Mouse (Mus musculus): ENCODE measurements around the gene Fkbpl. TPM values are rescaled to one million over a fixed set of nuclear protein-coding genes. Genes with fewer than 3 reads are reported as not detected.

Gene Fkbpl
- polyA plus RNA-seq, 1 experiment from 2014 or later: 11.5 TPM

GRCm38 (mm10) chr17:34605609-34606008 is 39.0 kb upstream of the Fkbpl start:
- Histone ChIP-seq H3K27ac (ENCODE audit: low read depth, low read length) (peak overlapping the region; percentile 86), H3K27me3 (ENCODE audit: control insufficient read depth, insufficient read depth, low read length) (no peaks in the 10 kb centered on the region), H3K9ac (replicated peaks; ENCODE audit: low read depth, low read length) (peak overlapping the region; percentile 96), H3K9me3 (ENCODE audit: control insufficient read depth, low read length) (no peaks in the 10 kb centered on the region), H3K4me3 (ENCODE audit: low read depth, low read length) (peak overlapping the region; percentile 90), H3K4me2 (ENCODE audit: low read depth, low read length) (peak overlapping the region; percentile 97), H3K4me1 (ENCODE audit: control insufficient read depth, insufficient read depth, low read length) (peaks cover 23% of the 10 kb centered on the region), H3K36me3 (ENCODE audit: control insufficient read depth, insufficient read depth, low read length) (peaks cover 5% of the 10 kb centered on the region; the same call in 1 of the 2 replicates)
- WGBS: 0% methylated on average over 28 of the region's 30 CpGs
- peak; percentile 42 for ATAC-seq (ENCODE audit: low read depth)

GRCm38 (mm10) chr17:34606186-34607039 is 38.2 kb upstream of the Fkbpl start:
- H3K4me1 ChIP-seq (ENCODE audit: control insufficient read depth, insufficient read depth, low read length): peaks cover 23% of the 10 kb centered on the region
- WGBS: 18% methylated on average over 32 of the region's 32 CpGs

GRCm38 (mm10) chr17:34607997-34608396 is 36.6 kb upstream of the Fkbpl start:
- no peak overlapping the region for H3K9ac ChIP-seq (replicated peaks; ENCODE audit: low read depth, low read length)
- no peaks in the 10 kb centered on the region for H3K27me3 ChIP-seq (ENCODE audit: control insufficient read depth, insufficient read depth, low read length)
- no peak for ATAC-seq (ENCODE audit: low read depth)
- peaks cover 22% of the 10 kb centered on the region for H3K36me3 ChIP-seq (ENCODE audit: control insufficient read depth, insufficient read depth, low read length)
- H3K9me3 ChIP-seq (ENCODE audit: control insufficient read depth, low read length): no peaks in the 10 kb centered on the region
- H3K4me2 ChIP-seq (ENCODE audit: low read depth, low read length): no peak overlapping the region
- peaks cover 16% of the 10 kb centered on the region for H3K4me1 ChIP-seq (ENCODE audit: control insufficient read depth, insufficient read depth, low read length)
- WGBS: 86% methylated on average over 7 of the region's 7 CpGs
- H3K4me3 ChIP-seq (ENCODE audit: low read depth, low read length): no peak overlapping the region
- H3K27ac ChIP-seq (ENCODE audit: low read depth, low read length): no peak overlapping the region

More at GRCm38 (mm10) chr17:34606186-34607039, 38.2 kb upstream of the Fkbpl start:
- H3K36me3 ChIP-seq (ENCODE audit: control insufficient read depth, insufficient read depth, low read length): peaks cover 13% of the 10 kb centered on the region
- no peak for ATAC-seq (ENCODE audit: low read depth)
- H3K27ac ChIP-seq (ENCODE audit: low read depth, low read length): peak overlapping the region; percentile 86
- H3K4me2 ChIP-seq (ENCODE audit: low read depth, low read length): peak overlapping the region; percentile 97
- no peaks in the 10 kb centered on the region for H3K9me3 ChIP-seq (ENCODE audit: control insufficient read depth, low read length)
- H3K9ac ChIP-seq (replicated peaks; ENCODE audit: low read depth, low read length): peak overlapping the region; percentile 96
- peak overlapping the region; percentile 90 for H3K4me3 ChIP-seq (ENCODE audit: low read depth, low read length)
- H3K27me3 ChIP-seq (ENCODE audit: control insufficient read depth, insufficient read depth, low read length): no peaks in the 10 kb centered on the region

- no peak for ATAC-seq (ENCODE audit: low read depth)
- H3K9me3 ChIP-seq (ENCODE audit: control insufficient read depth, low read length): no peaks in the 10 kb centered on the region
- H3K9ac ChIP-seq (replicated peaks; ENCODE audit: low read depth, low read length): no peak overlapping the region
- H3K4me3 ChIP-seq (ENCODE audit: low read depth, low read length): no peak overlapping the region
- WGBS: 93% methylated on average over 8 of the region's 8 CpGs
- H3K4me1 ChIP-seq (ENCODE audit: control insufficient read depth, insufficient read depth, low read length): peaks cover 10% of the 10 kb centered on the region
- H3K4me2 ChIP-seq (ENCODE audit: low read depth, low read length): no peak overlapping the region
- no peak overlapping the region for H3K27ac ChIP-seq (ENCODE audit: low read depth, low read length)
- peaks cover 36% of the 10 kb centered on the region for H3K36me3 ChIP-seq (ENCODE audit: control insufficient read depth, insufficient read depth, low read length)
- H3K27me3 ChIP-seq (ENCODE audit: control insufficient read depth, insufficient read depth, low read length): no peaks in the 10 kb centered on the region
These were observed 33.5 kb upstream of the Fkbpl start for GRCm38 (mm10) chr17:34611050-34611449.

GRCm38 (mm10) chr17:34613054-34613645 is 31.4 kb upstream of the Fkbpl start:
- Histone ChIP-seq H3K4me1 (ENCODE audit: control insufficient read depth, insufficient read depth, low read length) (peaks cover 5% of the 10 kb centered on the region; the same call in 1 of the 2 replicates), H3K4me2 (ENCODE audit: low read depth, low read length) (no peak overlapping the region), H3K9ac (replicated peaks; ENCODE audit: low read depth, low read length) (no peak overlapping the region), H3K27me3 (ENCODE audit: control insufficient read depth, insufficient read depth, low read length) (no peaks in the 10 kb centered on the region), H3K4me3 (ENCODE audit: low read depth, low read length) (no peak overlapping the region), H3K36me3 (ENCODE audit: control insufficient read depth, insufficient read depth, low read length) (peaks cover 43% of the 10 kb centered on the region), H3K27ac (ENCODE audit: low read depth, low read length) (no peak overlapping the region), H3K9me3 (ENCODE audit: control insufficient read depth, low read length) (no peaks in the 10 kb centered on the region)
- 90% methylated on average over 11 of the region's 11 CpGs for WGBS
- no peak for ATAC-seq (ENCODE audit: low read depth)

GRCm38 (mm10) chr17:34613830-34614229 is 30.7 kb upstream of the Fkbpl start:
- Histone ChIP-seq H3K4me1 (ENCODE audit: control insufficient read depth, insufficient read depth, low read length) (peaks cover under 1% of the 10 kb centered on the region; the same call in 1 of the 2 replicates), H3K4me3 (ENCODE audit: low read depth, low read length) (no peak overlapping the region), H3K9me3 (ENCODE audit: control insufficient read depth, low read length) (no peaks in the 10 kb centered on the region), H3K4me2 (ENCODE audit: low read depth, low read length) (no peak overlapping the region), H3K27ac (ENCODE audit: low read depth, low read length) (no peak overlapping the region), H3K27me3 (ENCODE audit: control insufficient read depth, insufficient read depth, low read length) (no peaks in the 10 kb centered on the region), H3K9ac (replicated peaks; ENCODE audit: low read depth, low read length) (no peak overlapping the region), H3K36me3 (ENCODE audit: control insufficient read depth, insufficient read depth, low read length) (peaks cover 43% of the 10 kb centered on the region)
- no peak for ATAC-seq (ENCODE audit: low read depth)
- 86% methylated on average over 10 of the region's 10 CpGs for WGBS

GRCm38 (mm10) chr17:34615871-34616270 is 28.7 kb upstream of the Fkbpl start, which contains the start of gene Egfl8:
Gene Egfl8, minus strand, starts transcription at chr17:34615971.
- no peaks in the 10 kb centered on the region for H3K4me1 ChIP-seq (ENCODE audit: control insufficient read depth, insufficient read depth, low read length)
- no peaks in the 10 kb centered on the region for H3K27me3 ChIP-seq (ENCODE audit: control insufficient read depth, insufficient read depth, low read length)
- H3K4me3 ChIP-seq (ENCODE audit: low read depth, low read length): no peak within 1 kb of the TSS
- peaks cover 38% of the 10 kb centered on the region for H3K36me3 ChIP-seq (ENCODE audit: control insufficient read depth, insufficient read depth, low read length)
- WGBS: 57% methylated on average over 6 of the region's 6 CpGs
- H3K4me2 ChIP-seq (ENCODE audit: low read depth, low read length): peak within 1 kb of the TSS; percentile 14; the same call in 1 of the 2 replicates
- no peak within 1 kb of the TSS for H3K27ac ChIP-seq (ENCODE audit: low read depth, low read length)
- no peaks in the 10 kb centered on the region for H3K9me3 ChIP-seq (ENCODE audit: control insufficient read depth, low read length)
- ATAC-seq (ENCODE audit: low read depth): no peak
- H3K9ac ChIP-seq (replicated peaks; ENCODE audit: low read depth, low read length): no peak within 1 kb of the TSS

- Histone ChIP-seq H3K27ac (ENCODE audit: low read depth, low read length) (no peak overlapping the region), H3K9me3 (ENCODE audit: control insufficient read depth, low read length) (no peaks in the 10 kb centered on the region), H3K27me3 (ENCODE audit: control insufficient read depth, insufficient read depth, low read length) (no peaks in the 10 kb centered on the region), H3K9ac (replicated peaks; ENCODE audit: low read depth, low read length) (no peak overlapping the region), H3K4me2 (ENCODE audit: low read depth, low read length) (no peak overlapping the region), H3K4me1 (ENCODE audit: control insufficient read depth, insufficient read depth, low read length) (no peaks in the 10 kb centered on the region), H3K4me3 (ENCODE audit: low read depth, low read length) (no peak overlapping the region), H3K36me3 (ENCODE audit: control insufficient read depth, insufficient read depth, low read length) (peaks cover 22% of the 10 kb centered on the region)
- 21% methylated on average over 6 of the region's 6 CpGs for WGBS
- ATAC-seq (ENCODE audit: low read depth): no peak
These were observed 25.6 kb upstream of the Fkbpl start for GRCm38 (mm10) chr17:34618999-34619398.

GRCm38 (mm10) chr17:34621006-34621405 is 23.6 kb upstream of the Fkbpl start:
- peaks cover 10% of the 10 kb centered on the region for H3K36me3 ChIP-seq (ENCODE audit: control insufficient read depth, insufficient read depth, low read length)
- H3K9ac ChIP-seq (replicated peaks; ENCODE audit: low read depth, low read length): no peak overlapping the region
- no peak overlapping the region for H3K27ac ChIP-seq (ENCODE audit: low read depth, low read length)
- no peak overlapping the region for H3K4me2 ChIP-seq (ENCODE audit: low read depth, low read length)
- H3K27me3 ChIP-seq (ENCODE audit: control insufficient read depth, insufficient read depth, low read length): no peaks in the 10 kb centered on the region
- no peaks in the 10 kb centered on the region for H3K4me1 ChIP-seq (ENCODE audit: control insufficient read depth, insufficient read depth, low read length)
- H3K9me3 ChIP-seq (ENCODE audit: control insufficient read depth, low read length): no peaks in the 10 kb centered on the region
- no peak overlapping the region for H3K4me3 ChIP-seq (ENCODE audit: low read depth, low read length)
- ATAC-seq (ENCODE audit: low read depth): no peak
- WGBS: 88% methylated on average over 8 of the region's 8 CpGs
